Comparison of ENCODE assay signal across 8 mouse cellular contexts in the genomic region with DNA sequence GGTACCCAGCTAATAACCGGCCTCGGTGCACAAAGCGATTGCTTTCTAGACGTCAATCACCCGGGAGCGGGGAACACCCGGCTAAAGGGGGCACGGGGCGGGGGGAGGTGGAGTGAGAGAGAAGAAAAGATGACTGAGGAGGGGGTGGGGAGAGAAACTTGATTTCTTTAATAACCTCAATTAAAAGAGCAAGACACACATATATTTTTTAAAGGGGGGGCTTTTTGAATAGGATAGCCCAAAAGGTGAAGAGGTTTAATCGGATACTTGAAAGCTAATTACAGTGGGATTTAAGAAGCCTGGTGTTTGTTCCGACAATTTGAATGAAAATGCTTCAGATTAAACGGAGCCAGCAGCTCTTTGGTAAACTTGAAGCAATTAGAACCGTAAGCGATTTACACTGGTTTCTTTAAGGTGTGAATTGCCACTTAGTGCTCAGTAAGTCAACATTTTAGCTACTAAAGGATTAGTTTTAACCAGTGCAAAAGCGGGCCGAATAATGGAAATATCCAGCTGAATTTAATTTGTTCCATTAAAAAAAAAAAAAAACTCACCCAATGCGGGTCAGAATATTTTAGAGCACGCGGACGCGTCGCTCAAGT. TPM values are rescaled to one million over a fixed set of nuclear protein-coding genes. Genes with fewer than 3 reads are reported as not detected.
DNase-seq lines count a peak whose midpoint lies in the region; ATAC-seq lines count a peak whose summit lies in the region.

No protein-coding gene starts in this region.

- no peaks in the 10 kb centered on the region for H3K36me3 ChIP-seq in kidney, embryonic 16.5 days (ENCODE audit: insufficient read depth, low read length)
- no peaks in the 10 kb centered on the region for H3K36me3 ChIP-seq in embryonic facial prominence, embryonic 12.5 days
- no peaks in the 10 kb centered on the region for H3K36me3 ChIP-seq in intestine, embryonic 16.5 days (ENCODE audit: control insufficient read depth, insufficient read depth, low read length)
- no peaks in the 10 kb centered on the region for H3K36me3 ChIP-seq in neural tube, embryonic 14.5 days (ENCODE audit: control insufficient read depth, insufficient read depth, low read length)

- ATAC-seq in kidney, embryonic 16.5 days (ENCODE audit: low FRiP score, low TSS enrichment): no peak
- no peak for ATAC-seq in embryonic facial prominence, embryonic 12.5 days (ENCODE audit: insufficient number of reproducible peaks, insufficient read depth, low FRiP score, low TSS enrichment)
- ATAC-seq in intestine, embryonic 16.5 days: no peak
- ATAC-seq in neural tube, embryonic 14.5 days (ENCODE audit: low read depth): no peak

- under 1% methylated on average over 22 of the region's 22 CpGs for WGBS in kidney, embryonic 16.5 days
- WGBS in embryonic facial prominence, embryonic 12.5 days: 1% methylated on average over 22 of the region's 22 CpGs
- 1% methylated on average over 22 of the region's 22 CpGs for whole genome bisulfite sequencing in intestine, embryonic 16.5 days
- 1% methylated on average over 22 of the region's 22 CpGs for WGBS in neural tube, embryonic 14.5 days

- peaks cover 19% of the 10 kb centered on the region for H3K4me1 ChIP-seq in kidney, embryonic 16.5 days (ENCODE audit: insufficient read depth, low read length)
- H3K4me1 ChIP-seq in embryonic facial prominence, embryonic 12.5 days: peaks cover 18% of the 10 kb centered on the region; the same call in 1 of the 2 replicates
- peaks cover 14% of the 10 kb centered on the region for H3K4me1 ChIP-seq in intestine, embryonic 16.5 days (ENCODE audit: control insufficient read depth, insufficient read depth, low read length)
- H3K4me1 ChIP-seq in neural tube, embryonic 14.5 days (ENCODE audit: control insufficient read depth, insufficient read depth, low read length): peaks cover 7% of the 10 kb centered on the region

- no peak overlapping the region for H3K27ac ChIP-seq in kidney, embryonic 16.5 days (ENCODE audit: low read length)
- H3K27ac ChIP-seq in embryonic facial prominence, embryonic 12.5 days: peak overlapping the region; percentile 93
- no peak overlapping the region for H3K27ac ChIP-seq in intestine, embryonic 16.5 days (ENCODE audit: low read length)
- H3K27ac ChIP-seq in neural tube, embryonic 14.5 days (ENCODE audit: low read depth, low read length): no peak overlapping the region

- peak overlapping the region; percentile 42 for H3K4me3 ChIP-seq in kidney, embryonic 16.5 days (ENCODE audit: low read length)
- peak overlapping the region; percentile 62 for H3K4me3 ChIP-seq in embryonic facial prominence, embryonic 12.5 days
- H3K4me3 ChIP-seq in intestine, embryonic 16.5 days (ENCODE audit: low read length): peak overlapping the region; percentile 41
- peak overlapping the region; percentile 33 for H3K4me3 ChIP-seq in neural tube, embryonic 14.5 days (ENCODE audit: low read depth, low read length)

- no peak for DNase-seq in kidney, postnatal 14 days
- DNase-seq in spleen, postnatal 10 days (ENCODE audit: low spot score in 2 of 2): no peak
- no peak for DNase-seq in thymus, postnatal 14 days
- DNase-seq in frontal cortex, postnatal 36 days (ENCODE audit: low spot score in 2 of 2): no peak

- H3K27me3 ChIP-seq in kidney, embryonic 16.5 days (ENCODE audit: insufficient read depth, low read length): peaks cover 93% of the 10 kb centered on the region
- H3K27me3 ChIP-seq in embryonic facial prominence, embryonic 12.5 days: peaks cover 45% of the 10 kb centered on the region
- H3K27me3 ChIP-seq in intestine, embryonic 16.5 days (replicated peaks; ENCODE audit: control insufficient read depth, insufficient read depth, low read length): peaks cover 77% of the 10 kb centered on the region
- H3K27me3 ChIP-seq in neural tube, embryonic 14.5 days (ENCODE audit: control insufficient read depth, insufficient read depth, low read length): peaks cover 51% of the 10 kb centered on the region

- H3K9ac ChIP-seq in kidney, embryonic 16.5 days (replicated peaks; ENCODE audit: low read length): no peak overlapping the region
- peak overlapping the region; percentile 85 for H3K9ac ChIP-seq in embryonic facial prominence, embryonic 12.5 days
- no peak overlapping the region for H3K9ac ChIP-seq in intestine, embryonic 16.5 days (ENCODE audit: low read depth, low read length)
- H3K9ac ChIP-seq in neural tube, embryonic 14.5 days (replicated peaks; ENCODE audit: low read depth, low read length): 0 out of 2 replicates have a peak overlapping the region, but pooled peaks have one; percentile 32

- H3K4me2 ChIP-seq in kidney, embryonic 16.5 days (replicated peaks; ENCODE audit: low read depth, low read length): peak overlapping the region; percentile 64
- H3K4me2 ChIP-seq in embryonic facial prominence, embryonic 12.5 days (replicated peaks): peak overlapping the region; percentile 82
- peak overlapping the region; percentile 59 for H3K4me2 ChIP-seq in intestine, embryonic 16.5 days (ENCODE audit: low read depth, low read length)
- peak overlapping the region; percentile 50 for H3K4me2 ChIP-seq in neural tube, embryonic 14.5 days (ENCODE audit: low read depth, low read length)

- no peaks in the 10 kb centered on the region for H3K9me3 ChIP-seq in kidney, embryonic 16.5 days (ENCODE audit: low read length)
- no peaks in the 10 kb centered on the region for H3K9me3 ChIP-seq in embryonic facial prominence, embryonic 12.5 days
- no peaks in the 10 kb centered on the region for H3K9me3 ChIP-seq in intestine, embryonic 16.5 days (ENCODE audit: control insufficient read depth, low read length)
- H3K9me3 ChIP-seq in neural tube, embryonic 14.5 days (ENCODE audit: control insufficient read depth, low read length): no peaks in the 10 kb centered on the region

RNA-seq across cellular contexts. Expression of a gene that starts 1.6 kb away (rescaled TPM):
- polyA plus RNA-seq in kidney, embryonic 16.5 days (2015; fragmentation: Nextera tagmentation; extraction: Ambion mirVana): 0.20 TPM in 1 of 2 replicates, not detected in the other
- polyA plus RNA-seq in embryonic facial prominence, embryonic 12.5 days (2016; fragmentation: Nextera tagmentation; extraction: Ambion mirVana): 60.9 and 72.6 TPM in 2 replicates
- polyA plus RNA-seq in intestine, embryonic 16.5 days (2015; fragmentation: Nextera tagmentation; extraction: Ambion mirVana): 0.27 TPM in 1 of 2 replicates, not detected in the other
- not detected in 2 replicates for polyA plus RNA-seq in neural tube, embryonic 14.5 days (2014; fragmentation: Nextera tagmentation; extraction: Ambion mirVana)

Comparison
In these comparisons a context has a peak if more than half of its experiments do, and no peak if none do; other contexts are left out.
1. H3K9ac ChIP-seq: peak in embryonic facial prominence, embryonic 12.5 days (single experiment) and neural tube, embryonic 14.5 days (single experiment); none in kidney, embryonic 16.5 days (single experiment) and intestine, embryonic 16.5 days (single experiment).
2. RNA of a gene that starts 1.6 kb away (polyA plus RNA-seq): 60.9 to 72.6 TPM in embryonic facial prominence, embryonic 12.5 days; 0.20 TPM in kidney, embryonic 16.5 days, 0.27 TPM in intestine, embryonic 16.5 days and not detected in neural tube, embryonic 14.5 days; every median in the first group is over 10 times any median in the second.
3. Peak in every context shown above with its lines, with median percentiles within 50 percentile points of each other: H3K4me2 ChIP-seq and H3K4me3 ChIP-seq.